Mouse (Mus musculus): ENCODE data around the gene H6pd. TPM values are rescaled to one million over a fixed set of nuclear protein-coding genes. Genes with fewer than 3 reads are reported as not detected.

The H6pd gene
- polyA plus RNA-seq, 1 experiment = 45.9 TPM

DNA sequence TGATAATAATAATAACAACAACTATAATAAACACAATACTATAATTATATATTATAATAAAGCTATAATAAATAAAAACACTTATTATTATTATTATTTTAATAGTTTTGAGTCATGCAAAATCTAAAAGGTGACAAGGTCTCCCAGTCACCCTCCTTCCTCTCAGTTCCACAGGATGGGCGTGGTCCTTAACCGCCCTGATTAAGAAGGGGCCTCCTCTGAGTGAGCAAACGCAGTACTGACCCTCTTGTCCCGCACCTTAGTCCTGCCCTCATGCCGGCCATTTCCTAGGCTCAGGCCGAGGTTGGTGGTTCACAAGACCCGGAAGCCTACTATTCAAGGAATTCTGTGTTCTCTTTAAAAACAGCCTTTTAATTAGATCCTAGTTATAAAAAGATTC is 14.7 kb upstream of the H6pd start:
- no peak for DNase-seq (ENCODE audit: low spot score)

DNA sequence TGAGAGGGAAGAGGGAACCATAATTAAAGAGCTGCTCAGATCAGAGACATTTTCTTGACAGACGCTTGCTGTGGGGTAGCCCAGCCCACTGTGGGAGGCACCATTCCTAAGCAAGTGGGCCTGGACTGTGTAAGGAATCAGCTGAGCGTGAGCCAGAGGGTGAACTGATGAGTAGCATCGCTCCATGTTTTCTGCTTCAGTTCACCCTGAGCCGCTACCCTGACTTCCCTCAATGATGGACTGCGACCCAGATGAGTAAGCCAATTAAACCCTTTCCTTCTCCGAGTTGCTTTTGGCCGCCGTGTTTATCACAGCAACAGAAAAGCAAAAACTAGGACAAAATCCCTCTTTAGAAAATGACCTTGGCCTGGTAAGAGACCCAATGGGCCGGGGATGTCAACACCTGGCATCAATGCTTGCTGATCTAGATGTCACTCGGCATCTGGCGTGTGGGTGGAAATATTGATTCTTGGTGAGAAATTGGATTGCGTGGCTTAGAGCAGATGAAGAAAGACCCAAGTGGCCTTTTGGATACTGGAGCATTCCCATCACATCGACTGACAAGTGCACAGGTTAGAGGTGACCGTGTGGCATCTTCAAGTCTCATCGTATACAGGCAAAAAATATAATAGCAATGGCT is 11.0 kb upstream of the H6pd start:
- DNase-seq (ENCODE audit: low spot score) = no peak

DNA sequence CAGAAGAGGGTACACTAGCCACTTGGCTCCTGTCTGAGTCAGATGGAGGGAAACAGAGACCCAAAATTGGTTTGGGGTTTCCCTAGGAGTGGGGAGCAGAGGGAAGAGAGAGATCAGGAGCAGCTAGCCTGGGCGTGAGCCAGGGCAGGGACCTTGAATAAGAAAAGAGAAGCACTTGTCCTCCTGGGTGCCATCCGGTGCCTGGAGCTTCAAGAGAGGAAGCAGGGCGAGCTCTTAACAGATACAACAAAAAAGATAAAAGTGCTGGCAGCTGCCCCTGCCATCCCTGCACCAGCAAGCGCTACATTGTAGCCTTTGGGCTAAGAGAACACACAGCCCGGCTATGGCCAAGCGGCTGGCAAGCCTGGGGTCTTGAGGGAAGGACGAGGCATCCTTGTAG is 6.6 kb upstream of the H6pd start:
- no peak for DNase-seq (ENCODE audit: low spot score)

DNA sequence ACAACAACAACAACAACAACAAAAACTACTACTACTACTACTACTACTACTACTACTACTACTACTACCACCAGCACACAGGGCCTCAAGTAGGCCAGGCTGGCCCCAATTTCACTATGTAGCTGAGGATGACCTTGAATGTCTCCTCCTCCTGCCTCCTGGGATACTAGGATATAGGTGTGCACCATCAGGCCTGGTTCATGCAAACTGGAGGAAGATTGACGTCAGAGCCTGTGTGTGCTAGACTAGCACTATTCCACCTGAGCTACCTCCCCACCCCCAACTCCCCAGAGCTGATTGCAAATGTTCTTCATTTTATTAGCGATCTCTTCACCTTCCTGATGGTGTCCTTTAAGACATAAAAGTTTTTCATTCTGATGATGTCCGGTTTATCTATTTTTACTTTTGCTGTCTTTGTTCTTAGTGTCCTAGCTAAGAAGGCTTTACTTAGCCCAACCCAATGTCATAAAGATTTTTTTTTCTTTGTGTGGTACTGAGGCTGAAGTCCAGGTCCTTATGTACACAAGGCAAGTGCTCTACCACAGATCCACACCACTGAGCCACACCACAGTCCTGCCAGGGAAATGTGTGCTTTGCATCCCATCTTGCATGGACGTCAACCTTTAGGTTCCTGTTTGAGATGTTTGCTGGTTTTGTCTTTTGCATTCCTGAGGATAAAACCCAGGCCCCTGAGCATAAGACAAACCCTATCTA is 5.7 kb upstream of the H6pd start:
- DNase-seq (ENCODE audit: low spot score) = no peak

DNA sequence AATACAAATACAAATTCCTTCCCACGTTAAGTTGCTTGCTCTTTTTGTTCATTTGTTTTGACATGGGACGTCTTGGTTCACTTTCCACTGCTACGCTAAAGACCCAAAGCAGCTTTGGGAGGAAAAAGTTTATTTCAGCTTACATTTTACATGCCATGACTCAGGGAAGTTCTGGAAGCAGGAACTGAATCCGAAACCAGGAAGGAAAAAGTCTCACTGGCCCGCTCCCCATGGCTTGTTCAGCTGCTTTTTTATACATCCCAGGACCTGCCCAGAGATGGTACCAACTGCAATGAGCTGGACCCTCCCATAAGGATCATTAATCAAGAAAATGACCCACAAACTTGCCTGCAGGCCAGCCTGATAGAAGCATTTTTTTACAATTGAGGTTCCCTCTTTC is 5.0 kb upstream of the H6pd start:
- DNase-seq (ENCODE audit: low spot score) = no peak

DNA sequence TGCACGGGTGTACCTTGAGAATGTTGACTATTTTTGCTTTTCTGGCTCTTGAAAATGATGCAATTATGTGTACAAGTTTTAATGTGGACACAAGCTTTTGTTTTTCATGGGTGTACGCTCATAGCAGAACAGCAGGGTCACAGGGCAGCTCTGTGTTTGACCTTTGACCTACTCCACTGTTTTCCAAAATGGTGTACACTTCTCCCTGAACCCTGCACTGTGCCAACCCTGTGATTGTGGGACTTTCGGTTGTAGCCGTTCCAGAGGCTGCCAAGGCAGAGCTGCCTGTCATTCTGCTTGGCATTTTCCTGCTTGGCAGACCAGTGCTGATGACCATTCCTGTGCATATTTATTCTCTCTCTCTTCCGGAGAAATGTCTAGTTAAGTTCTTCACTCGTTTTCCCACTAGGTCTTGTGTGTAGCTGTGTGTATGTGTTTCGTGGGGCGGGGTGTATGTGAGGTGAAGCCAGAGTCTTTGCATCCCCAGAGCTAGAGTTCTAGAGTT is 4.4 kb upstream of the H6pd start:
- DNase-seq (ENCODE audit: low spot score) = no peak

DNA sequence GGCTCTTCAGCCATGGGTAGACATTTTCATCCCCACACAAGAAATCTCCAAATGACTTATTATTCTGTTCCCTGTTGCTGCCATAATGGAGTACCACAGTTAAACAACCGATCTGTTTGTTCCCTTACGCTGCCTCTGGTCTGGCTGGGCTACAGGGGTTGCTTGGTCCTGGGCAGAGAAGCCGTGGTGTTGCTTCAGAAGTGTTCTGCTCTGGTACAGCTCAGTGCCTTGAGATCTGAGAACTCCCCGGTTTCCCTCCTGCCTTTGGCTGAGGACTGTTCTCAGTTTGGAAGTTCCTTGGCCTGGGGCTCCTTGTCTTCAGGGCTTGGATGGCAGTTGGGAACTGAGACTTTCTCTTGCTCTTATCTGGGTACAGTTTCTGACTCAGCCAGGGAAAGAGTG is 3.5 kb upstream of the H6pd start:
- DNase-seq (ENCODE audit: low spot score) = no peak

DNA sequence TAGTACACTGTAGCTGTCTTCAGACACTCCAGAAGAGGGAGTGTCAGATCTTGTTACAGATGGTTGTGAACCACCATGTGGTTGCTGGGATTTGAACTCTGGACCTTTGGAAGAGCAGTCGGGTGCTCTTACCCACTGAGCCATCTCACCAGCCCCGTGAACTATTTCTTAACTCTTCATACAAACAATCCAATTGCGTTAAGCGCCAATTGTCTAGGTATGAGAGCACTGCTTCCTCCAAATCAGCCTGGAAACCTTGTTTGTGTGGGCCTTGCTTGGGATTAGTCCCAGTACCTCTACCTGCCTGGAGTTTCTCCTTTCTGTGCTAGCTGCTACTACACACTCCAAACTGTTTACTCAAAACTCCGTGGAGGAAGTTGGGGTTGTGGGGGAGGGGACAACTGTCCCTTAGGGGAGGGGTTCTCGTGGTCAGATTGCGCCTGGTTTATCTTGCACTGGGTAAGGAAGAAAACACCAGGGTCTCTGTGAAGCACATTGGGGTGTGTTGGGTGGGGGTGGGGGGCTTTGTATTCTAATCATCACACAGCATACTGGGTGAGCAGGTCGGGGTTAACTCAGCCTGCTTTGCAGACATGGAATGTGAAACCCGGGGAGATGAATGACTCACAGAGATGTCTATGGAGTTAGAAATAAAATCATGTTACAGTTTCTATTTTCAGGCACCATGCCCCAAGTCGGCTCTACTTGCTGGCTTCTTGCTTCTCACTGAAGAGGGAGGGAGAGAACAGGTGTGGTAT is 2.9 kb upstream of the H6pd start:
- DNase-seq (ENCODE audit: low spot score) = no peak

DNA sequence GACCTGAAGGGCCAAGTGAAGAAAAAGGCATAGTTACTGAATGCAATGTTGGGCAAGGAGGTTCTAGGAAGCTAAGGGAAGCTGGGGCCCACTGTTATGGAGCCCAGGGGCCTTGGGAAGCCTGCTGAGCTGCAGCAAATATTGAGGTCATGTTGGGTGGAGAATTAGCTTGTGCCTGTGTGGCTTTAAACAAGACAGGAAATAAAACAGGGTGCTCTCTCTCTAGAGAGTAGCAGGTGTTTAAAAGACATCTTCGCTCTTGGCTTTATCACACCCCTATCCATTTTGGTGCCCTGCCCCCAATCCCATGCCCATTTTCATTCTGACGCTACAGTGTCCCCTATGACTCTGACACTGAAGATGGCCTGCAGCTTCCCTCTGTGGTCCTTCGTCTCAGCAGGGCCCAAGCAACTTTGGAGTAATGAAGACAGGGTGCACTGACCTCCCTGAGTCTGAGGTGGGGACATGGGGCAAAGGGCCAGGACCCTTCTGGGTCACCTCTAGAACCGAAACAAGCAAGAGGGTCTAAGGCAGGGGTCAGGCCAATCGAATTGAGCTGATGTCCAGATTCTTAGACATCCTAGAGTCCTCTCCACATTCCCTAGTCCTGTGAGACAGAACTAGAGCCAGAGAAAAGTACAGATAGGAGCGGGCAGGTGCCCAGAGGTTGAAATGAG is 1.4 kb upstream of the H6pd start:
- DNase-seq (ENCODE audit: low spot score) = no peak

DNA sequence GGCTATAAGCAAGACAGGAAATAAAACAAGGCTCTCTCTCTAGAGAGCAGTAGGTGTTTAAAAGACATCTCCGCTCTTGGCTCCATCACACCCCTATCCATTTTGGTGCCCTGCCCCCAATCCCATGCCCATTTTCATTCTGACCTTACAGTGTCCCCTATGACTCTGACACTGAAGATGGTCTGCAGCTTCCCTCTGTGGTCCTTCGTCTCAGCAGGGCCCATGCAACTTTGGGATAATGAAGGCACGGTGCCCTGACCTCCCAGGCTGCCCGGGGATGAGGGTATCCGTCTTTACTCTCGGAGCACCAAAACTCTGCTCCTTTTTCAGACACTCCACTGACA is 736 bp upstream of the H6pd start:
- DNase-seq (ENCODE audit: low spot score) = no peak

DNA sequence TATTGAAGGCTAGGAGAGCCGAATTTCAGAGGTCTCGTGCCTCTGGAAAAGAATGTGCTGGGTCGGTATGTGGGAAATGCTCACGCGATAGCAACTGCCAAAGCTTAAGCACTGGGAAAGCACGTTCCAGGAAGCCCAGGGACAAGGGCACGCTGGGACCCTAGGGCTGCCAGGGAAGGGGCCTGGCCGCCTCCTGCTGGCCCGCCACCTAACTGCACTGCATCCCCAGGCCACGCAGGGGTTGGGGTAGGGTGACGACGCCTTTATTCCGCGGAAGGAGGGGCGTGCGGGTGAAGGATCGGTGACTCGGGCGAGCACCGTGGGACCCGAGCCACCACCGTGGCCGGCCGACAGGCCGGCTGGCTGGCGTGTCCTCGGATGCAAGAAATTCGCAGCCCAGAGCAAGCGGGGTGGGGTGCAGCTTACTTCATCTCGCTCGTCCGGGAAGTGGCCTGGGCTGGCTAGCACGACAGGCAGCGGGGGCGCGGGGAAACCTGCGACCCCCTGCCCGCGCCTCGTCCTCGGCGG is 434 bp downstream of the H6pd start:
- peak; percentile 63 for DNase-seq (ENCODE audit: low spot score)

DNA sequence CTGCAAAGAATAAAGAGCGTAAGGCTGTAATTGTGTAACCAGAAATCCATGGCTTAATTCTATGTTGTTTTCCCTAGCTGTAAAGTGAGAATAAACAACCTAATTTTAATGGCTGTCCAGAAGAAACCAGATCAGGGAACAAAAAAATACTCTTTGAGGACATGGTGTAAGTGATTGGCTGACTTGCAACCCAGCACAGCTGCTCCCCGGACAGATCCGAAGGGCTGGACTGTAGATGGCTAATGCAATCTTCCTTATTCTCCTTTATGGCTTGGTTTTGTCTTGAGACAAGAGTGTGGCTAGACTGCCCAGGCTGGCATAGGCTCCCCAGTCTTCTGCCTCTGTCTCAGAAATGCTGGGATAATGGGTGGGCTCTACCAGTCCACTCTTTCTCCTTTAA is 1.4 kb downstream of the H6pd start:
- DNase-seq (ENCODE audit: low spot score) = no peak

DNA sequence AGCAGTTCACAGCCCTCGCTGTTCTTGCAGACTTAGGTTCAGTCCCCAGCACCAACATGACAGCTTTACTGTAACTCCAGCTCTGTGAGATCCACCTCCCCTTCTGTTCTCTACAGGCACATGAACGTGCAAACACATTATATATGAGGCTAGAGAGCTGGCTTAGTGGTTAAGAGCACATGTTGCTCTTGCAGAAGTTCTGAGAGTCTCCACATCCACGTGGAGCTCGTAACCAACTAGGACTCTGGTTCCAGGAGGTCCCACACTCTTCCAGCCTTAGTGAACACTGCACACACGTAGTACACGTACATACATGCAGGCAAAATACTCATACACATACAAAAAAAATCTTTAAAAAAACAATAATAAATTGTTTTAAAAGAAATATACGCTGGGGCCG is 1.8 kb downstream of the H6pd start:
- DNase-seq (ENCODE audit: low spot score) = no peak

DNA sequence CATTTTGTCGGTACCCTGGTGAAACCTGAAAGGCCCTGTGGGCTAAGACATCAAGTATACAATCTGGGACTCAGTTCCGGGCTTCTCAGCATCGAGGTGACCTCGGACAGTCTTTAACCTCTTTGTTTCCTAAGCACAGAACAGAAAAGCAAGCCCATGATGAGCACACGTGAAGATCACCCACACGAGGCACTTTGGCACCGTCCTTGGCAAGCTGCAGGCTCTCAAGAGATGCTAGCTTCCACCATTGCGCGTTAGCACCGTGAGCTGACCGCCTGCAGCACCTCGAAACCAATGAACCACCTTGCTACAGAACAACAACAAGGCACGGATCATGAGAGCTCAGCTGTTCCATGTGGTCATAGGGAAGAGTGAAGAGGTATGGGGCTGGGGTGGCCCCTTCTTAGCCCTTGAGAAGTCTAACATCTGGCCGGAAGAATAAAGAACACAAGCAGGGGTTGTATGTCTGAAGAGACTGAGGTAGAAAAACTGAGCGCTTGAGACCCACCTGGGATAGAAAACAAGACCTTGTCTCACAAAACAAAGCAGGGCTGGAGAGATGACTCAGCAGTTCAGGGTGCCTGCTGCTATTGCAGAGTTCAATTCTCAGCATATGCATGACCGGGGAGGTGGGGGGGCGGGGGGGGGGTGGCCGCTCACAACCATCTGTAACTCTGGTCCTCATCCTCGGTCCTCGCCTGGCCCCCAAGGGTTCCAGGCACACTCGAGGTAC is 2.5 kb downstream of the H6pd start:
- DNase-seq (ENCODE audit: low spot score) = no peak

DNA sequence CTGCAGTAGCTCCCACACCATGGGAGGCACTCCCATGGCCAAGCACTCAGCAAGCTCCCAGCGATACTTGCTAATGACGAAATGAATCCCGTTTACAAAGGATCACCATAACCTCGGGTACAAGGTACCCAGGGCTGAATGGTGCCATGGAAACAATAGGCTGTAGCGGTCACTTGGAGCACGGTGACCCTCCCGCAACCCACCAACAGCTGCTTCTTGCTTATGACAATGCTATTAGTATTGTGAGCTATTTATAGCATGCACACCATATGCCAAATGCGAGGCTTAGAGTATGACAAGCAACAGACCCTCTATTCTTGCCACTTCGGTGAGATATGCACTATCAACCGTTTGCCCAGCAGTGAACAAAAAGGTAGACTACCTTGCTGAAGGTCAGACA is 3.6 kb downstream of the H6pd start:
- DNase-seq (ENCODE audit: low spot score) = no peak

DNA sequence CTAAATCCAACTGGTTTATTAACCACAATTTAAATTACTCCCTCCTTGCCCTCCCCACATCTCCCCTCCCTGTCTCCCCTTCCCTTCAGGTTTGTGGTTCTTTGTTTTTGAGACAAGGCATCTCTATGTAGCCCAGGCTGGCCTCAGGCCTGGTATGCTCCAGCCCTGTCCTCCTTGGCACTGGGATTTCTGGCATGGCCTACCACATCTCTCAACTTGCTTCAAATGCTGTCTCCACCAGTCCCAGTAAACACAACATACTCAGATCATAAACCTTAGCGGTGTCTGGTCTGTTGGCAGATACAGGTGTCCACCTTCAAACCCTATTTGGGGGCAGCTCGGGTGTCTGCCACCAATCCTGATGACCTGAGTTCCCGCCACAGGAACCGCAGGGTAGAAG is 5.2 kb downstream of the H6pd start:
- no peak for DNase-seq (ENCODE audit: low spot score)

DNA sequence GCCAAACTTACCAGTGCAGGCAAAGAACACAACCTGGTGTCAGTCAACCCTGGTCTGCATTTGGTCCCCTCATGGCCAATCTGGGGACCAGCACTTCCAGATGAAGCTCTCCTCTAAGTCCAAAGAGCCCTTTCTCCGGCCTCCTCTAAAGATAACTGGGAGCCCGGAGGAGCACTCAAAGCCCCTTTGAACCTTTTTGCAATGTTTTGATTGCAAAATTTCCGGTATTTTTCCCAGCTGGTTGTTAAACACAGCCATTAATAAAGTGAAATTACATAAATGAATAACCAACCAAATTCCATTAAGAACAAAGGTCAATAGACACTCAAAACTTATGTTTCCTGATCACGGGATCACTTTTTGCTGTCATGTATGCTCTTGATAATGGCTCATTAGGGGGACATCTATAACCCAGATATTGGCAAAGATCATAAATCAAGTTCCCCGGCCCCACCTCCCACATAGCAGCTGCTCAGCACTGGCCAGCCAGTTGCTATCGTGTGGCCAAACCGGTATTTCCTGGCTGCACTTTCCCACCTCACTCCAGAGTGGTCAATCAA is 5.7 kb downstream of the H6pd start:
- DNase-seq (ENCODE audit: low spot score) = no peak

DNA sequence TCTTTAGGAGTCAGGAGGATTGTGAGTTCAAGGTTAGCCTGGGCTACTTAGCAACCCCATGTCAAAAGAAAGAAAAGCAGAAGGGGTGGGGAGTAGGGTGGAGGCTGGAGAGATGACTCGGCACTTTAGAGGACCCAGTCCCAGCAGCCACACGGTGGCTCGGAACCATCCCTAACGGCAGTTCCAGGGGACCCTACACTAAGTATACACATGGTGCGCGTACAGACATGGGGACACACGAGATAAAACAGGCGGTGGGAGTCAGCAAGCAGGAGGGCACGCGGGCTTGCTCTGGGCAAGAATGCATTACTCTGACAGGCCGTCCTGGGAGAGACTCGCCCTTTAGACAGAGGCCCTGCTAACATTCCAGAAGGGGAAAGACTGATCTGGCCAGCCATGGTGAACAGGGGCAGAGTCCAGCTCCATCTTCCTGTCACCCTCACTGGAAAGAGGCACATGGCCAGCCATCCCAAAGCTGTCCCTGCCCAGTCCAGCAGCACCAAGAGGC is 6.7 kb downstream of the H6pd start:
- DNase-seq (ENCODE audit: low spot score) = peak; percentile 41

DNA sequence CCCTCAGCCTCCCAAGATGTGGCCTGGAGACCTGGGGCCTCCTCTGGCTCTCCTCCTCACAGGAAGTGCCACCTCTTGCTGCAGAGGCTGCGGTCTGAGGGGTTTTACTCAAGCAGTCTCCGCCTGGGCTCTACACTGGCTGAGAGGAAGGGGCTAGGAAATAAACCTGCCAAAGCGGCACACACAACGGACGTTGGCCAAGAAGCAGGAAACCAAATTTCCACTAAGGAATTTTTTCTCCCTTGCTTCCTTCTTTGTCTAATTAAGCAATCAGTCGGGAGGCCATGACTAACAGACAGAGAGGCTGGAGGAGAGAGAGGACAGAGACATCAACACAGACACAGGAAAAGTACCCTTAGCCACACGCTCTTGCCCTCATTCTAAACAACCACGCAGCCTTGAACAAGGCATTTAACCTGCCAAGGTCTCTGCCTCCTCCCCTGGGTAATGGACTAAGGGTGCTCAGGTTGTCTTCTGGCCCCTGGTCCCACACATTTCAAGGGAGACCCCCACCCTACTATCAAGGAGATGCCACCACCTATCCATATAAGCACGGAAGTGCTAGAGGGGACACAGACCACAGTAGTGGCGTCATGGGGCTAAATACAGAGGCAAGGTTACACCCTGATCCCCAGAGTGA is 7.5 kb downstream of the H6pd start:
- no peak for DNase-seq (ENCODE audit: low spot score)

DNA sequence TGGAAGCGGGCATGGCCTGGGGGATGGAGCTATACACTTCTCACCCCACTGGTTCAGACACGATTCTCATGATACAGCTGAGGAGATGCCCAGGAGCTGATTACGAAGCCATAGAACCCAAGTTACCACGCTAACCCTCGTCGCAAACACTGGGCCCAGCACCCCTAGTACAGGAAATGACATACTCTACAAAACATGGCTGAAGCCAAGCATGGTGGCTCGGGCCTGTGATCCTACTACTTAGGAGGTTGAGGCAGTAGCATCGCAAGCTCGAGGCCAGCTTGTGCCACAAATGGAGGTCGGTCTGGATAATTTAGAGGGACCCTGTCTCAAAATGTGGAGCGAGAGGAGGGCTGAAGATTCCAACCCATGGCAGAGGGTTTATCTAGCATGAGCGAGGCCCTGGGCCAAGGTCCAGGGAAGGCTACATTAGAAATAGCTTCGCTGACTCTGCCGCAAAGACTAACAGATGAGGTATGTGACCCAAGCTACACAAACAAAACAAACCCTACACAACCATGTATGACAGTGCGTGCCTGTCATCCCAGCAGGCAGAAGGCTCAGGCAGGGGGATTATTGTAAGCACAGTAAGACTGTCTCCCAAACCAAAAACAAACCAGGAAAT is 8.8 kb downstream of the H6pd start:
- no peak for DNase-seq (ENCODE audit: low spot score)
